30 mouse cellular contexts compared by ENCODE assay signal in the genomic region with DNA sequence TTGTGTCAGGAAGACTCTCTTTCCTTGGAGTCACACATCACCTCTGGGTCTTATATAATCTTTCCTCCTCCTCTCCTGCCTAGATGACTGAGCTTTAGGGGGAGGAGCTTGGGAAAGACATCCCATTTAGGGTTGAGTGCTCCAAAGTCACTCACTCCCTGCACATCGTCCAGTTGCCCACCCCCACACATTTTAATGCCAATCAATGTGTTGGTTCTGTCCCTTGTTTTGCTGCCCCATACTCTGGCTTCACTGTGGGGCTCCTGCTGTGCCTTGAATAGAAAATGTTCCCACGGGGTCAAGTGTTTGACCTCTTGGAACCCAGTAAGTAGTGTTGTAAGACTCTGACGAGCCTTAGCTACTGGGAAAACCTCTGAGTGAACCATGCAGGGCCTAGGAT. TPM values are rescaled to one million over a fixed set of nuclear protein-coding genes. Genes with fewer than 3 reads are reported as not detected.
"Had no signal": no experiment of that assay in that cellular context is flagged by ENCODE, and none has a peak within 500 bp of the region (broad histone marks: within the 10 kb centered on the region; RNA-seq: fewer than 3 reads in every experiment).

No protein-coding gene starts in this region.

- H3K36me3 ChIP-seq: kidney, embryonic 15.5 days; limb, embryonic 10.5 days; limb, embryonic 13.5 days; midbrain, embryonic 10.5 days; midbrain, embryonic 13.5 days had no signal

- H3K9ac ChIP-seq: kidney, embryonic 15.5 days; limb, embryonic 13.5 days; liver, embryonic 14.5 days; liver, postnatal 0 days; lung, embryonic 14.5 days; midbrain, embryonic 13.5 days had no signal

- H3K4me2 ChIP-seq: kidney, embryonic 15.5 days; limb, embryonic 13.5 days; lung, embryonic 14.5 days; midbrain, embryonic 13.5 days had no signal

- ATAC-seq: liver, postnatal 0 days; midbrain, embryonic 13.5 days; midbrain, embryonic 16.5 days had no signal

- H3K27ac ChIP-seq: kidney, embryonic 15.5 days; layer of hippocampus, adult 2 months; limb, embryonic 10.5 days; limb, embryonic 13.5 days; liver, embryonic 14.5 days; midbrain, embryonic 10.5 days; midbrain, embryonic 13.5 days had no signal

- DNase-seq: kidney, adult 2 months; kidney, postnatal 14 days; layer of hippocampus, adult 9-11 months; liver; liver, postnatal 0 days; lung, embryonic 14.5 days; thymus, adult 18-20 months; thymus, postnatal 36 days had no signal

- H3K9me3 ChIP-seq: kidney, embryonic 15.5 days; limb, embryonic 10.5 days; midbrain, embryonic 13.5 days had no signal

- H3K27me3 ChIP-seq: kidney, embryonic 15.5 days; midbrain, embryonic 13.5 days had no signal

- H3K4me3 ChIP-seq: kidney, embryonic 15.5 days; layer of hippocampus, adult 2 months; limb, embryonic 10.5 days; limb, embryonic 13.5 days; megakaryocyte, embryonic 14.5 days; midbrain, embryonic 10.5 days; midbrain, embryonic 13.5 days had no signal

RNA-seq across cellular contexts. Expression of gene Gm21915, which starts 58.8 kb away (rescaled TPM):
- total RNA-seq: layer of hippocampus, adult 2 months; layer of hippocampus, postnatal 25 days; left cerebral cortex, adult 18-20 months; left cerebral cortex, postnatal 25 days; monocyte, adult 5-6 weeks had no signal
- polyA plus RNA-seq: kidney, adult 2 months; kidney, embryonic 15.5 days; large intestine, adult 2 months; limb, embryonic 10.5 days; limb, embryonic 13.5 days; liver, embryonic 14.5 days; liver, postnatal 0 days; lung, embryonic 14.5 days; lung, postnatal 0 days; midbrain, embryonic 10.5 days; midbrain, embryonic 13.5 days; midbrain, embryonic 16.5 days; neural tube, embryonic 11.5 days; neural tube, embryonic 14.5 days; small intestine, adult 2 months; spleen, adult 2 months; stomach, embryonic 16.5 days; testis, adult 2 months; urinary bladder, adult 2 months had no signal
